Mouse (Mus musculus) G1E (cell line): ENCODE measurements around the gene Casp7. TPM values are rescaled to one million over a fixed set of nuclear protein-coding genes. Genes with fewer than 3 reads are reported as not detected.

Source experiments
- ATAC-seq: 2 replicates; pipeline ENCODE4 v1.8.0; 2016; ENCODE audit warnings: mild to moderate bottlenecking; ENCODE audit not compliant: insufficient number of reproducible peaks, poor library complexity, low FRiP score, severe bottlenecking; ENCODE audit errors: extremely low read depth
- DNase-seq: peaks from one replicate; pipeline ENCODE4 v3.0.0; 2012; ENCODE audit warnings: low spot score
- H3K27me3 ChIP-seq: 2 replicates; pipeline ENCODE4 v1.6.1; 2012; ENCODE audit warnings: mild to moderate bottlenecking, low read length, inconsistent platforms; ENCODE audit not compliant: insufficient read depth
- H3K36me3 ChIP-seq: replicated peaks from 2 replicates; pipeline ENCODE3; 2012; ENCODE audit warnings: mild to moderate bottlenecking, inconsistent platforms
- H3K4me1 ChIP-seq: 2 replicates; pipeline ENCODE4 v1.6.1; 2012; ENCODE audit warnings: low read depth, low read length, inconsistent platforms, mixed read lengths; ENCODE audit not compliant: insufficient read depth
- H3K4me3 ChIP-seq: 2 replicates; pipeline ENCODE4 v1.5.1; 2012; ENCODE audit warnings: low read depth, mild to moderate bottlenecking, inconsistent platforms, low read length, moderate library complexity, mixed read lengths
- H3K9me3 ChIP-seq: replicated peaks from 2 replicates; pipeline ENCODE4 v1.6.1; 2012; ENCODE audit warnings: inconsistent platforms
- CTCF ChIP-seq: IDR thresholded peaks from 2 replicates; pipeline ENCODE4 v1.5.1; 2012; ENCODE audit warnings: low read depth, low read length, inconsistent platforms, mixed read lengths
- GATA1 ChIP-seq: IDR thresholded peaks from 2 replicates; pipeline ENCODE4 v1.6.1; 2012; ENCODE audit warnings: borderline replicate concordance, low read length, inconsistent platforms, mixed read lengths
- GATA2 ChIP-seq: IDR thresholded peaks from 2 replicates; pipeline ENCODE4 v1.6.1; 2012; ENCODE audit warnings: low read depth, low read length, inconsistent platforms, borderline replicate concordance
- POLR2AphosphoS5 ChIP-seq: IDR thresholded peaks from 2 replicates; pipeline ENCODE4 v1.6.1; 2012; ENCODE audit warnings: low read depth, low read length, inconsistent platforms; ENCODE audit not compliant: insufficient replicate concordance
- TAL1 ChIP-seq: conservative IDR thresholded peaks from 2 replicates; pipeline ENCODE4 v1.6.1; 2012; ENCODE audit warnings: low read depth, low read length, inconsistent platforms, mixed read lengths
- polyA plus RNA-seq: library from polyadenylated mRNA; stranded (reverse); fragments of >175 nt; gene quantifications from 2 replicates; pipeline ENCODE4 v1.2.3, GENCODE M21; 2012
- total RNA-seq, 2 experiments: library from RNA; stranded (forward) in 1 of 2; stranded (reverse) in 1 of 2; fragments of 200-1000 nt in 1 of 2; fragments of >200 nt in 1 of 2; fragmentation: Nextera tagmentation in 1 of 2; gene quantifications; 2 replicates each; pipeline ENCODE4 v1.2.3; 2014 to 2017

Gene Casp7
- total and polyA plus RNA-seq, 3 experiments: 14.5 to 86.8 (median 43.2) TPM

DNA sequence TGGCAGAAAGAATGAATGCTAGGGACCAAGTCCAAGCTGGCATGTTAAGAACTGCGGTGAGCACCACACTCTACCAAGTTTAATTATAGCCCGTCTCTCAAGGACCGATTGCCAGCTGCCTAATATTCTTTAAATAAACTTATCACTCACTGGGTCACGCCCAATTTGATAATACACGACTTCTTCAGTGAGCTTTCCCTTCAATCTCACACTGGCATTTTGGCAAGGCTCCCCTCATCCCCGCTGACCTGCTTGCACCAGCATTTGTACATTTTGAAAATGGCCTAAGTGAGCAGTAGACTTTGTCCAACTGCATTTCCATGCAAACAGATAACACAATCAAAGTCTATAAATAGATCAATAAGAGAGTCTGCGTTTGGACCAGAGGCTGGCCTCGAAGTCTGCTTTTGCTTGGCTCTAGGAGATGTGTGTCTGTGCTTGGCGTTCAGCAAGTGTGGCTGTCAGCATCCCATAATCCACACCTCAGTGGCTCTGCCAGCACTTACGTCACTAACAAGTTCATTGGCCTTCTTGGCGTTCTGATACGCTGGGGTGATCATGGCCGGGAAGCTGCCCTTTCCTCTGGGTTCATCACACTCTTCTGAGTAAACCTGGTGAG is 18.3 kb upstream of the Casp7 start:
- ATAC-seq: no peak
- Histone ChIP-seq H3K4me1 (peaks cover 19% of the 10 kb centered on the region), H3K27me3 (peaks cover 11% of the 10 kb centered on the region; the same call in 1 of the 2 replicates), H3K4me3 (no peak overlapping the region), H3K36me3 (no peaks in the 10 kb centered on the region), H3K9me3 (no peaks in the 10 kb centered on the region)
- no peak for DNase-seq
- TF ChIP-seq POLR2AphosphoS5 (no peak), GATA2 (no peak), TAL1 (no peak), CTCF (no peak)

- peaks cover 11% of the 10 kb centered on the region; the same call in 1 of the 2 replicates for H3K27me3 ChIP-seq
- DNase-seq (no peak), ATAC-seq (no peak)
- no peaks in the 10 kb centered on the region for H3K36me3 ChIP-seq
- H3K9me3 ChIP-seq: no peaks in the 10 kb centered on the region
- H3K4me3 ChIP-seq: no peak overlapping the region
- H3K4me1 ChIP-seq: peaks cover 14% of the 10 kb centered on the region
- TF ChIP-seq POLR2AphosphoS5: no peak
- no peak for TF ChIP-seq GATA1
These were observed 16.6 kb upstream of the Casp7 start for GRCm38 (mm10) chr19:56380341-56380740.

DNA sequence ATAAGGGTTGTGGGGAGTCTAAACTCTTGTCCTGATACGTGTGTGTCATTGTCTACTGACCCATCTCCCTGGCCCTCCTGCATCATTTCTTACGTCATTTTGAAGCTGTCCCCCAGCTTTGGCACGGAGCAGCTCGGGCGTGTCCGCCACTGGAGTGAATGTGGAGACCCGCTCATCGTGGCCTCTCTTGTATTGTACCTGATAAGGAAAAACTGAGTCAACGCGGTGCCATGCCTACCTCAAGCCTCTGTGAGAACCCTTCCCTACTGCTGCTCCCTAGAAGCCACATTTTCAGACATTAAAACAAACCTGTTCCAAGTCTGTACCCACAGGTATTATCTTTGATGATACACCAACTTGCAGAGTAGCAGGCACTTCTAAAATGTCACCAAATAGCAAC is 15.5 kb upstream of the Casp7 start:
- Histone ChIP-seq H3K4me3 (no peak overlapping the region), H3K27me3 (peaks cover 11% of the 10 kb centered on the region; the same call in 1 of the 2 replicates), H3K4me1 (peaks cover 14% of the 10 kb centered on the region), H3K9me3 (no peaks in the 10 kb centered on the region), H3K36me3 (no peaks in the 10 kb centered on the region)
- TF ChIP-seq GATA2 (no peak), POLR2AphosphoS5 (no peak), CTCF (no peak), GATA1 (no peak), TAL1 (no peak)
- ATAC-seq (no peak), DNase-seq (no peak)

DNA sequence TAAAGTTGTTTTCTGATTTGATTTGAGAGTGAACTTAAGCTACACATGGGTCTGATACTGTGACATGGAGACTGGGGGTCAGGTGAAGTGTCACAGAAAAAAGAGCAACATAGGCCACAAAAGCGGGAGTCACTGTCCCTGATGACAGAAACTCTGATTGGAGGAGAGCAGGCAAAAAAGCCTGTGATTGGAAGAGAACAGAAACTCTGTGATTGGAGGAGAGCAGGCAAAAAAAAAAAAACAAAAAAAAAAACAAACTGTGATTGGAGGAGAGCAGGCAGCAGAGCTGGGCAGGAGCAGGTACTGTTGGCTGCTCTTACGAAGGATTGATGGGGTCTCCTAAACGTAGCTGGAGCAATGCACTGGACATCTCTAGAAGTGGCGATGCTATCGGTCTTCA is 11.4 kb upstream of the Casp7 start:
- H3K4me1 ChIP-seq: peaks cover 20% of the 10 kb centered on the region
- no peak overlapping the region for H3K4me3 ChIP-seq
- DNase-seq (no peak), ATAC-seq (no peak)
- TF ChIP-seq POLR2AphosphoS5 (no peak), TAL1 (no peak), GATA1 (no peak), GATA2 (no peak), CTCF (no peak)
- no peaks in the 10 kb centered on the region for H3K9me3 ChIP-seq
- H3K36me3 ChIP-seq: no peaks in the 10 kb centered on the region
- peaks cover 9% of the 10 kb centered on the region; the same call in 1 of the 2 replicates for H3K27me3 ChIP-seq

GRCm38 (mm10) chr19:56386095-56386494 is 10.8 kb upstream of the Casp7 start:
- Histone ChIP-seq H3K9me3 (no peaks in the 10 kb centered on the region), H3K27me3 (peaks cover 7% of the 10 kb centered on the region; the same call in 1 of the 2 replicates), H3K4me3 (no peak overlapping the region), H3K36me3 (no peaks in the 10 kb centered on the region), H3K4me1 (peaks cover 21% of the 10 kb centered on the region)
- no peak for DNase-seq
- ATAC-seq: no peak
- no peak for TF ChIP-seq GATA1
- TF ChIP-seq GATA2: no peak
- TF ChIP-seq CTCF: no peak
- no peak for TF ChIP-seq POLR2AphosphoS5
- TF ChIP-seq TAL1: no peak

- DNase-seq (no peak), ATAC-seq (no peak)
- no peaks in the 10 kb centered on the region for H3K36me3 ChIP-seq
- no peaks in the 10 kb centered on the region for H3K9me3 ChIP-seq
- peaks cover 34% of the 10 kb centered on the region for H3K4me1 ChIP-seq
- TF ChIP-seq GATA1 (no peak), GATA2 (no peak), TAL1 (no peak), CTCF (no peak), POLR2AphosphoS5 (no peak)
- no peaks in the 10 kb centered on the region for H3K27me3 ChIP-seq
- H3K4me3 ChIP-seq: no peak overlapping the region
These were observed 9.1 kb upstream of the Casp7 start for GRCm38 (mm10) chr19:56387726-56388302.
